Mouse (Mus musculus): Measurements from ENCODE around the gene F10.
"Not testable (repeated sequence)": the region's sequence is repeated elsewhere in the genome, so short reads cannot be mapped to it uniquely, and the experiment has no call there.

Gene F10

GRCm38 (mm10) chr8:13057351-13057750, 20.2 kb downstream of the F10 start:
- no peak for DNase-seq (ENCODE audit: extremely low read depth, low read depth, low spot score)

DNA sequence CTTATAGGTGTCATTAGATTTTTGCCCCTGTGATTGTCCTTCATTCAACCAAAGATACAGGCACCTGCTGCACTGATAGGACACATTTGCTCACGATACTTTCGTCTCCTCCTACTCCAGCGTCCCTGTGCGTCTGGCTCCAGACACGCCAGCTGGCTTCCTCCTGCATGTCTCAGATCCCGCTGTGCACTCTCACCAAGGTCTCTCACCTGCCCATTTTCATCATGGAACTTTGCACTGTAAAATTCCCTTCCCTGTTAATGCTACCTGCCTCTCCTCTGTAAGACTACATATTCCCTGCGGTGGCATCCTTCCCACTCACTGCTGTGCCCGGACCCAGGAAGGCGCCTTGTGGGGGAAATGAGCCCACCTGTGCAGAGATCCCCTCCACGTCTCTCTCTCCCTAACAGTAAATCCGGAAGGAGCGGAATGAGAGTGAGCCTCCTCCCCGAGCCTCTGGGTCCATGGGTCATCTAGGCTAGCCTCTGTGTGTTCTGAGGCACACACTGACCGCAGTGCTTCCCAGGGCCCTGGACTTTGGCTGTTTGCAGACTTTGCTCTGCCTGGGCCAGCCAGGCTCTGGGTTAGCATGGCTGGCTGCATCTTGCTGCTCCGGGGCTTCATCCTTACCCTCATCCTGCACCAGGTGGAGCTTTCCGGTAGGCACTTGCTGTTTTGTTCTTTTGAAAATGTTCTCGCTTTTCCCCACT, 23.5 kb downstream of the F10 start, which contains the start of gene Proz:
Proz (plus strand) TSS at position 474 of the 710 bp plus-strand sequence.
- no peak for DNase-seq (ENCODE audit: extremely low read depth, low read depth, low spot score)

GRCm38 (mm10) chr8:13063112-13063511, 26.0 kb downstream of the F10 start:
- no peak for DNase-seq (ENCODE audit: extremely low read depth, low read depth, low spot score)

DNA sequence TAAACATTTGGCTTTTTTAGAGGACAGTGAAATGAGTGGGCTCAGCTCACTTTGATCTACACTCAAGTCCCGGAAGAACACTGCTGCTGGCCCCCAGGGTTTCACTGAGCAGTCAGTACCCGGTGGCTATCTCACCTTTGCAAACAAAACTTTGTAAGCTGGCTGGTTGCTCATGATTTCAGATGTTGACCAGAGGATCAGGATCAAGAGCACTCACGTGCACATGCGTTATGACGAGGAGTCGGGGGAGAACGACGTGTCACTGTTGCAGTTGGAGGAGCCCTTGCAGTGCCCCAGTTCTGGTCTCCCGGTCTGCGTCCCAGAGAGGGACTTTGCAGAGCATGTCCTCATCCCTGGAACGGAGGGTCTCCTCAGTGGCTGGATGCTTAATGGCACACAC, 36.1 kb downstream of the F10 start:
- no peak for DNase-seq (ENCODE audit: extremely low read depth, low read depth, low spot score)

GRCm38 (mm10) chr8:13075044-13075443, 37.9 kb downstream of the F10 start:
- no peak for DNase-seq (ENCODE audit: extremely low read depth, low read depth, low spot score)

DNA sequence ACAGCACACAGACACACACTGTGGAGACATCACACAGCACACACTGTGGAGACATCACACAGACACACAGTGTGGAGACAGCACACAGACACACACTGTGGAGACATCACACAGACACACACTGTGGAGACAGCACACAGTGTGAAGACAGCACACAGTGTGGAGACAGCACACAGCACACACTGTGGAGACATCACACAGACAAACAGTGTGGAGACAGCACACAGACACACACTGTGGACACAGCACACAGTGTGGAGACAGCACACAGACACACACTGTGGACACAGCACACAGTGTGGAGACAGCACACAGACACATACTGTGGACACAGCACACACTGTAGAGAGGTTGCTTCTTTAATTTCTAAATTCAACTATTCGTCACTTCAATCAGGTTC, 38.5 kb downstream of the F10 start:
- not testable (repeated sequence) for DNase-seq (ENCODE audit: extremely low read depth, low read depth, low spot score)

- no peak for DNase-seq (ENCODE audit: extremely low read depth, low read depth, low spot score)
Observed at GRCm38 (mm10) chr8:13077542-13077941, 40.4 kb downstream of the F10 start.

DNA sequence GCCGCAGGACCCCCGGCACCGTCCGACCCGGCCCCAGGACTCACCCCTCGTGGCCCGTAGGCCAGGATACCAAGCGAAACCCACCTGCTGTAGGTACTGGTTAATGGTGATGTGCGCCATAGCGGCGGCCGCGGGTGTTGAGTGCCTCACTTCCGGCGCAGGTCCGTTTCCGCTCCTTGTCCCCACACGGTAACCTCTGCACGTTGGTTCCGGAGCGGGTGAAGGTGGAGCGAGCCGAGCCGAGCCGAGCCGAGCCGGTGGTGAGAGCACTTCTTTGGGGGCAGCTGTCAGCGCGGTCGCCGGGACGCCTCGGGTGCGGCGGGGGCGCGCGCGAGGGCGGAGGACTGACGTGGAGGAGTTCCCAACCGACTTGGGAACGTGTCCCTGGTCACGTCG, 67.6 kb downstream of the F10 start:
- DNase-seq (ENCODE audit: extremely low read depth, low read depth, low spot score) = no peak

- no peak for DNase-seq (ENCODE audit: extremely low read depth, low read depth, low spot score)
Observed at GRCm38 (mm10) chr8:13105087-13105881, 68.2 kb downstream of the F10 start, which contains the start of the genes Pcid2 and Cul4a. Gene Pcid2 (minus strand): TSS chr8:13105459. Gene Cul4a (plus strand): TSS chr8:13105621.

DNA sequence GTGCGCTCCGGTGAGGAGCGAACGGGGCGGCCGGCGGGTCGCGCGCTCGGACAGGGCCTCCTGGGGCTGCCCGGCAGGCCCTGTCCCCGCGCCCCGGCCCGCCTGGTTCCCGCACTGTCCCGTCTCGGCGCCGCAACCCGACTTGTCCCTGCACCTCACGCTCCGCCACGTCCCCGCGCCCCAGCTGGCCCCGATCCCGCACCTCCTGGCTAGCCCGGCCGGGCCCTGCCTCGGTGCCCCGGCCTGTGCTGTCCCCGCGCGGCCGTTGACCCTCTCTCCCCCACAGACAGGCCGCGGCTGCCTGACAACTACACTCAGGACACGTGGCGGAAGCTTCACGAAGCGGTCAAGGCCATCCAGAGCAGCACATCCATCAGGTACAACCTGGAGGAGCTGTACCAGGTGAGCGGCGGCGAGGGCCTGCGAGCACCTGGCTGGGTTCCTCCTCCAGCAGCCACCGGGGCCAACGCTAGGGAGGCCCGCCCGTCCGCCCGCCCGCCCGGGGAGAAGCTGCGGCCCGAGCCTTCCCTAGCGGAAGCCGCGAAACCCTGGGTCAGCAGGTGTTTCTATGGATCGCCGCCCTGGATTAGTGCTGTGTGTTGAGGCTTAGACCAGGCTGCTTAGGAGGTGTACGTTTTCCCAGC, 68.9 kb downstream of the F10 start:
- no peak for DNase-seq (ENCODE audit: extremely low read depth, low read depth, low spot score)
